Mouse (Mus musculus) effector memory CD4-positive, alpha-beta T cell, adult 7 months (primary cell): Measurements from ENCODE around the gene Ift46. TPM values are rescaled to one million over a fixed set of nuclear protein-coding genes. Genes with fewer than 3 reads are reported as not detected.

Experiments used
- polyA plus RNA-seq: library from polyadenylated mRNA; unstranded; fragments of 100-300 nt; shearing (Covaris generic); gene quantifications from one replicate; pipeline ENCODE4 v1.2.1, GENCODE M21; 2017

Gene Ift46
- polyA plus RNA-seq, result 19.4 TPM

DNA sequence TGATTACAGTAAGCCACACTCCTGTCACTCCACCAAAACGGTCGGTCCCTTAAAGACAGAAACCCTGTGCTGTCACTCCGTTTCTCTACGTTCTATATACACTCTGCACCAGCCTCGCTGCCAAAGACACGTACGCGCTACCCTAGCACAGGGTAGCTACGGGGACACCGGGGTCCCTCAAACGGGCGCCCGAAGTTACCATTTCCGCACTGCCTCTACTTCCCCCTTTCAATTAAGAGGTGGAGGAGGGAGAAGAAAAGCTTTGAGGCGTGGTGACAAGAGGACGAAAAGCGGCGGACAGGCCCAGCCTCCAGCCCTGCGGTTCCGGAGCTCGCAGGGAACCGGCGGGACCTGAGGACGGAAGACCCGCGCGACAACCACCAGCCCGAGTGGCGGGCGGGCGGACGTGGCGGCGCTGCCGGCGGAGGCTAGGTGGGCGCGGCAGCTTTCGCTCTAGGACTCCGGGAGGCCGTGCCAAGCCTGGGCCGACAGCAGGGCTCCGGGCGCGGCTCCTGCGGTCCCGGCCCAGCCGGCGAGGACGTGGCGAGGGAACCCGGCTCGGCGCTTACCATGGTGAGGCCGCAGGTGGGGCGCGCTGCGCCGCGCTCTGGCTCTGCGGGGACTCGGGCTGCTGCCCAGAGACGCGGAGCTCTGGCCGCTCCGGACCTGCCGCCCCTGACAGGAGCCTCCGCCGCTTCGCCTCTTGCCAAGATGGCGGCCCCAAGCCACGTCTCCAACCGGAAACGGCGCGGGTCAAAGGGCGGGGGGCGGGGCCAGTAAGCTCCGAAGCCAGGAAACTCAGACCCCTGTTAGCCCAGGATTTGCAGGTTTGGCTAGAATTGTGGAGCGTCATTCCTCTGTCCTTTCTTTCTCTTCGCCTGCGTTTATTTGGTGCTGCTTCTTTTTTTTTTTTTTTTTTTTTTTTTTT lies at the start of gene Ift46, which contains the start of gene Arcn1:
Ift46 (plus strand) TSS at position 808 of the 928 bp plus-strand sequence.
Arcn1 (minus strand) TSS at position 745 of the 928 bp plus-strand sequence.

DNA sequence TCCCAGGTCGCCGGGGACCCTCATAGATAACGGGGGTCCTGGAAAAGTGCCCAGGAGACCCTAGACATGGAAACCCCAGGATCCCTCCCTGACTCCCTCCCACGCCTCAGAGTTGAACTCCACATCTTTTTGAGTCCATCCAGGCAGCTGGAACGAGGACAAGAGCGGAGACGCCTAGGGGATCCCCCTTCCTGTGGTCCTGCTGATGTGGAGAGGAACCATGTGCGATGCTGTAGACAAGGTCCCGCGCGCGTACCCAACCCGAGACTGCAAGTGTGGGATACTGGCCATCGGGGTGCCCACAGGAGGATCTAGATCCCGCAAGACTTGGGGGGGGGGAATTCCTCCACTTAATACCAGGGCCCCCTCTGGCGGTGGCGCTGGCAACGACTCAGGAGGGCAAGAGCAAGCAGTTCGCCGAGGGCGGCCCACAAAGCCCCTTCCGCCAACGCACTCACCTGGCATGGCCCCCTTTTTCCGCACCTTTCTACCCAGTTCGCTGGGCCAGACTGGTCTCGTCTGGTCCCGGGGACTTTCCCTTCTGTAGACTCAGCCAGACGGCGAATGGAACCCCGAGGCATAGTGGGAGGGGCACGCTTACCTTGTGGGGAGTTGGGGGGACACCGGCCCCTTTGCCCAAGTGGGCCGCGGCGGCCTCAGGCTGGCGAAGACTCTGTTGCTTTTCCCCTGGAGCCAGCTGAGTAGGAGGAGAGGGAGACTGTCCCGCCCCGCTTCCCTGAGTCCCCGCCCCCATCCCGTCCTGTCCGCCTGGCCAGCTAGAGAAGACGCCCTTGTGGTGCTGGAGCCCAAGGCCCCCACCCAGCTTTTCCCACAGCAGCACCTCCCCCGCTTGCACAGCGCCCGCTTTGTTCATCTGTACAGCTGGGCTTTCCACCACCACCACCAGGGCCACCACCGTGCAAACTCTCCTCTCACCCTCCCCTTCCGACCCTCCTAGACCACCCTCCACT lies 32.9 kb upstream of the Ift46 start, which contains the start of gene Phldb1:
Phldb1 (minus strand) TSS at position 675 of the 971 bp plus-strand sequence.

GRCm38 (mm10) chr9:44799102-44799957 lies 31.6 kb downstream of the Ift46 start, which contains the start of gene Tmem25:
Gene Tmem25, minus strand, starts transcription at chr9:44799307.

DNA sequence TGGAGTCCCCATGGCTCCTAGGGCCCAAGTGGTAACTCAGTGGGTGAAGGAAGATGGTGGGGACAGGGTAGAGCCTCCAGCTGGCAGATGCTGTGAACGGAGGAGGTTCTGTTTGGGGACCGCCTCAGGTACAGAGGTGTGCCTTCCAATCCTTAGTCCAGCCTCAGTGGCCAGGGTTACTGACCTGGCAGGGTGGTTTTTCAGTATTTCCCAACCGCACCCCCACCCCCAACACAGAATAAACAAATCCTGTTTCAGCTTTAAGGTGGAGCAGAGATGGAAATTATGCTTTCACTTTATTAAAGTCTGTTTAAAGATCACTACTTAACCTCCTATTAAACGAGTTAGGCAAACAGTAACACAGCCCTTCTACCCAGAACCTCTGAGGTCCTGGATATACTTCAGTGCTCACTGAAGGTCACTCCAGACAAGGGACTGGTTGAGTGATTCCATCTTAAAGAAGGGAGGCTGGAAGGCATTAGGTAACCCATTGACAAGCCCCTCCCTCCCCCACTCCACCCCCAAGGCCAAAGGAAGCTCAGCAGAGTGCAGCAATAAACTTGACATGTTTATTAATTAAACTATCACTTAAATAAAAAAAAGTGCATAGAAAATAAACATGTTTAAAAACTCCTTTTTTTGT lies 35.2 kb downstream of the Ift46 start, which contains the start of gene Ttc36:
Ttc36 (minus strand) TSS at position 265 of the 643 bp plus-strand sequence.

Other genes with a start within 250 kb of the Ift46 start
- gene Cxcr5, start 206.0 kb upstream of the Ift46 start, polyA plus RNA-seq, result 257 TPM
- 62.2 TPM for gene Ddx6, start 163.0 kb upstream of the Ift46 start, polyA plus RNA-seq
- gene Treh, start 94.7 kb upstream of the Ift46 start, polyA plus RNA-seq, result not detected
- gene Phldb1, start 32.7 kb upstream of the Ift46 start, polyA plus RNA-seq, result 1.6 TPM
- 144 TPM for gene Arcn1, start 63 bp upstream of the Ift46 start, polyA plus RNA-seq
- gene Tmem25, start 31.4 kb downstream of the Ift46 start, polyA plus RNA-seq, result not detected
- not detected for gene Ttc36, start 35.2 kb downstream of the Ift46 start, polyA plus RNA-seq
- 63.2 TPM for gene Kmt2a, start 113.4 kb downstream of the Ift46 start, polyA plus RNA-seq
- gene Atp5l, start 152.8 kb downstream of the Ift46 start, polyA plus RNA-seq, result 258 TPM
- gene Ube4a, start 197.7 kb downstream of the Ift46 start, polyA plus RNA-seq, result 37.5 TPM
- 696 TPM for gene Cd3g, start 212.5 kb downstream of the Ift46 start, polyA plus RNA-seq
- 496 TPM for gene Cd3d, start 213.9 kb downstream of the Ift46 start, polyA plus RNA-seq
- gene Cd3e, start 241.7 kb downstream of the Ift46 start, polyA plus RNA-seq, result 852 TPM